Mouse (Mus musculus): Measurements from ENCODE around the gene Cnksr1. TPM values are rescaled to one million over a fixed set of nuclear protein-coding genes. Genes with fewer than 3 reads are reported as not detected.

Gene Cnksr1
- total RNA-seq, 2 experiments from 2014 or later: 2.3 to 3.2 TPM

- no peak for DNase-seq
- intact Hi-C loops (cut with DNase I): loop anchor here (10.0 kb wide), 1 partner anchor 220 kb away; no protein-coding TSS in a partner anchor
These were observed 16.6 kb upstream of the Cnksr1 start for GRCm38 (mm10) chr4:134254835-134255234.

GRCm38 (mm10) chr4:134253722-134254324 lies 15.6 kb upstream of the Cnksr1 start, which contains the start of gene Grrp1:
Gene Grrp1 (minus strand): TSS chr4:134254106.
- peak in 1 of 2 experiments; percentile 35 for DNase-seq
- intact Hi-C loops (cut with DNase I): loop anchor here (10.0 kb wide), 1 partner anchor 221 kb away; no protein-coding TSS in a partner anchor

- no peak for DNase-seq
- intact Hi-C loops (cut with DNase I): loop anchor here (10.0 kb wide), 1 partner anchor 222 kb away; no protein-coding TSS in a partner anchor
These were observed 14.9 kb upstream of the Cnksr1 start for GRCm38 (mm10) chr4:134252911-134253721.

- DNase-seq: no peak
- intact Hi-C loops (cut with DNase I): loop anchor here (10.0 kb wide), 1 partner anchor 222 kb away; no protein-coding TSS in a partner anchor
These were observed 14.1 kb upstream of the Cnksr1 start for GRCm38 (mm10) chr4:134252131-134252910.

GRCm38 (mm10) chr4:134251241-134252130 lies 13.3 kb upstream of the Cnksr1 start:
- intact Hi-C loops (cut with DNase I): loop anchor here (10.0 kb wide), 1 partner anchor 223 kb away; no protein-coding TSS in a partner anchor
- DNase-seq: peak; percentile 49 to 51

- no peak for DNase-seq
- intact Hi-C loops (cut with DNase I): loop anchor here (10.0 kb wide), 1 partner anchor 224 kb away; no protein-coding TSS in a partner anchor
These were observed 12.7 kb upstream of the Cnksr1 start for GRCm38 (mm10) chr4:134250930-134251240.

GRCm38 (mm10) chr4:134250116-134250929 lies 12.1 kb upstream of the Cnksr1 start:
- no peak for DNase-seq
- intact Hi-C loops (cut with DNase I): loop anchor here (10.0 kb wide), 1 partner anchor 224 kb away; no protein-coding TSS in a partner anchor

GRCm38 (mm10) chr4:134249651-134250050 lies 11.5 kb upstream of the Cnksr1 start:
- intact Hi-C loops (cut with DNase I): loop anchor here (2.0 to 10.0 kb wide), 3 partner anchors 19 to 225 kb away; no protein-coding TSS in a partner anchor
- peak; percentile 89 to 92 for DNase-seq

GRCm38 (mm10) chr4:134246719-134247258 lies 8.6 kb upstream of the Cnksr1 start, which contains the start of gene Gm30191:
Gene Gm30191 (plus strand): TSS chr4:134246935.
- intact Hi-C loops (cut with DNase I): loop anchor here (2.0 kb wide), 1 partner anchor 60 kb away; the partner anchor contains the start of gene Cep85

GRCm38 (mm10) chr4:134246256-134246655 lies 8.1 kb upstream of the Cnksr1 start:
- intact Hi-C loops (cut with DNase I): loop anchor here (2.0 kb wide), 1 partner anchor 59 kb away; the partner anchor contains the start of gene Cep85
- DNase-seq: no peak

More at GRCm38 (mm10) chr4:134246719-134247258, 8.6 kb upstream of the Cnksr1 start, which contains the start of gene Gm30191:
- no peak for DNase-seq

- intact Hi-C loops (cut with DNase I): no loop called here
These were observed 7.1 kb upstream of the Cnksr1 start, which contains the start of gene Zfp593 for GRCm38 (mm10) chr4:134245148-134245843. Gene Zfp593 (minus strand): TSS chr4:134245592.

GRCm38 (mm10) chr4:134243516-134244250 lies 5.5 kb upstream of the Cnksr1 start, which contains the start of gene E130218I03Rik:
Gene E130218I03Rik (plus strand): TSS chr4:134243662.
- no peak for DNase-seq

More at GRCm38 (mm10) chr4:134245148-134245843, 7.1 kb upstream of the Cnksr1 start, which contains the start of gene Zfp593:
- peak; percentile 96 to 98 for DNase-seq

GRCm38 (mm10) chr4:134238686-134239085 lies 487 bp upstream of the Cnksr1 start:
- no peak for DNase-seq
- intact Hi-C loops (cut with DNase I): no loop called here

More at GRCm38 (mm10) chr4:134243516-134244250, 5.5 kb upstream of the Cnksr1 start, which contains the start of gene E130218I03Rik:
- intact Hi-C loops (cut with DNase I): no loop called here

- intact Hi-C loops (cut with DNase I): no loop called here
- no peak for DNase-seq
These were observed 469 bp downstream of the Cnksr1 start for GRCm38 (mm10) chr4:134237582-134238278.

- peak in 1 of 2 experiments; percentile 29 for DNase-seq
- intact Hi-C loops (cut with DNase I): no loop called here
These were observed 3.3 kb downstream of the Cnksr1 start for GRCm38 (mm10) chr4:134234876-134235275.

GRCm38 (mm10) chr4:134230431-134230830 lies 7.8 kb downstream of the Cnksr1 start:
- intact Hi-C loops (cut with DNase I): no loop called here
- no peak for DNase-seq

All from heart, postnatal 14 days (tissue).